Comparison of ENCODE assay signal across 13 mouse cellular contexts in the genomic region with DNA sequence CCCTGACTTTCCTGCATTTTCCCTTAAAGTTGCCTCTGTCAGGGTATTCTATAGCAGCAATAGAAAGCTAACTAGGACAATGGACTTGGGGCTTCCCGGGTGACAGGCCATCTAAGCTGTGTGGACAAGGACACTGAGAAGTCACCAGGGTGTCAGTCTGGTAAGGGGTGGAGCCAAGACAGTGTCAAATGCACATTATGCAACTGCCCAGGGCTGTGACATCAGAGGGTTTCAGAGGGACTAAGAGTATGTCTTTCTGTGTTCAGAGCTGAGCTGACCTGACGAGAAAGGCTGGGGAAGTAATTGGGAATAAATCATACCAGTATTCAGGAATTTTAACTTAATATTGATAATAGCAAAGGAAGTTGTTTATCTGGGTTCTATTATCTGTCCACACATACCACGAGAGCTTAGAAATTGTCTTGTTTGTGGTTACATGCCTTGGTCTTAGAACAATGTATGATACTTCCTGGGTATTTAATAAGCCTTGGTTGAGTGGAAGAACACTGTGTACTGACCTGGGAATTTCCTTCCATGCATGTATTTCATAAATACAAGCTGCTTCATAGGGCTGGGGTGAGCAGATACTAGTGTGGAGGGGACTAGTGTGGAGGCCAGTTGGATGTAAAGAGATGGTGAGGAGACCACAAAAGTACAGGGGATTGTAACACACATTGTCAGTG.
"Had no signal": no experiment of that assay in that cellular context is flagged by ENCODE, and none has a peak within 500 bp of the region (broad histone marks: within the 10 kb centered on the region; RNA-seq: fewer than 3 reads in every experiment).

No protein-coding gene starts in this region.

- H3K4me3 ChIP-seq: limb, embryonic 12.5 days; midbrain, embryonic 10.5 days; neural tube, embryonic 12.5 days had no signal

- H3K4me1 ChIP-seq: limb, embryonic 12.5 days; neural tube, embryonic 12.5 days had no signal

- H3K9ac ChIP-seq: limb, embryonic 12.5 days; liver, embryonic 14.5 days; lung, embryonic 14.5 days; neural tube, embryonic 12.5 days had no signal

- H3K27me3 ChIP-seq: limb, embryonic 12.5 days; neural tube, embryonic 12.5 days had no signal

- H3K36me3 ChIP-seq: limb, embryonic 12.5 days; midbrain, embryonic 10.5 days; neural tube, embryonic 12.5 days had no signal

- H3K27ac ChIP-seq: kidney, postnatal 0 days; limb, embryonic 12.5 days; liver, embryonic 14.5 days; midbrain, embryonic 10.5 days; neural tube, embryonic 12.5 days; stomach, postnatal 0 days had no signal

- DNase-seq: kidney, adult 8-10 months; kidney, postnatal 36 days; liver; lung, embryonic 14.5 days; midbrain, embryonic 14.5 days; thymus, postnatal 4 days had no signal

- H3K4me2 ChIP-seq: limb, embryonic 12.5 days; lung, embryonic 14.5 days; neural tube, embryonic 12.5 days had no signal

- ATAC-seq: intestine, postnatal 0 days had no signal

- H3K9me3 ChIP-seq: limb, embryonic 12.5 days; midbrain, embryonic 10.5 days; neural tube, embryonic 12.5 days had no signal
